Mouse (Mus musculus): ENCODE data around the gene Camta1.

DNA sequence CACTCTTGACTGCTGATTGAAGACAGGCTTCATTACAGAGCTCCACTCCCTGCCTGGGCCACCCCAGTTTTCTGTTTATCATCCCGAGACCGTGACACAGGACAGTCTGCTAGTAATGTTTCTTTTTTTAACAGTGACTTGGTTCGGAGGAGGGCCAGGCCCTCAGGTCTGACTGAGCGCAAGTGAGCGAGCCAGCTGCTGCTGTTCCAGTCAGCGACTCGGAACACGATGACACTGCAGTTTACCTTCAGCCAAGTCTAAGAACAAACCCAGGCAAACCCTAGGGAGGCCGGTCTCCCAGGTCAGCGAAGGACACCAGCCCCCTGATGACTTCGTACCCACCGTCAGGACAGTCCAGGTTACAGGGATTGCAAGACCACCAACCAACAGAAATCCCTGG, 959.6 kb downstream of the Camta1 start:
- no peak for TF ChIP-seq CTCF (IDR thresholded peaks at IDR 0.05; ENCODE audit: low read depth)
- no peak for TF ChIP-seq EP300 (IDR thresholded peaks at IDR 0.05; ENCODE audit: low read depth)
